Mouse (Mus musculus) embryonic fibroblast, embryonic 13.5 days (primary cell): Measurements from ENCODE around the gene Pa2g4. TPM values are rescaled to one million over a fixed set of nuclear protein-coding genes. Genes with fewer than 3 reads are reported as not detected.

ENCODE experiments used
- H3K27ac ChIP-seq: 2 replicates; pipeline ENCODE4 v1.5.1; 2012; ENCODE audit warnings: low read length, control low read depth, inconsistent platforms; ENCODE audit not compliant: insufficient read depth
- H3K4me1 ChIP-seq: 2 replicates; pipeline ENCODE4 v1.6.1; 2011; ENCODE audit warnings: low read length; ENCODE audit not compliant: control insufficient read depth, insufficient read depth
- H3K4me3 ChIP-seq: 2 replicates; pipeline ENCODE4 v1.5.1; 2011; ENCODE audit warnings: mild to moderate bottlenecking, control low read depth, low read length; ENCODE audit not compliant: insufficient read depth
- CTCF ChIP-seq: IDR thresholded peaks from 2 replicates; pipeline ENCODE4 v1.5.1; 2011; ENCODE audit warnings: mild to moderate bottlenecking, control low read depth, low read length, moderate library complexity, borderline replicate concordance; ENCODE audit not compliant: insufficient read depth
- POLR2A ChIP-seq: IDR thresholded peaks from 2 replicates; pipeline ENCODE4 v1.6.1; 2011; ENCODE audit warnings: low read depth, mild to moderate bottlenecking, control low read depth, low read length, moderate library complexity
- polyA plus RNA-seq: library from polyadenylated mRNA; stranded (reverse); fragments of >200 nt; gene quantifications from 2 replicates; pipeline ENCODE4 v1.2.4, GENCODE M21; 2011; ENCODE audit warnings: low read depth; ENCODE audit not compliant: missing spikeins, insufficient read length

Pa2g4 gene
- polyA plus RNA-seq, 1 experiment: 146 TPM

- no peak overlapping the region for H3K4me3 ChIP-seq
- no peak overlapping the region for H3K27ac ChIP-seq
- no peaks in the 10 kb centered on the region for H3K4me1 ChIP-seq
- TF ChIP-seq POLR2A: no peak
- no peak for TF ChIP-seq CTCF
These were observed 27.4 kb downstream of the Pa2g4 start for GRCm38 (mm10) chr10:128538340-128538870.

GRCm38 (mm10) chr10:128536266-128536940 lies 29.4 kb downstream of the Pa2g4 start:
- Histone ChIP-seq H3K4me3 (no peak overlapping the region; the same call in 1 of the 2 replicates), H3K4me1 (no peaks in the 10 kb centered on the region), H3K27ac (peak overlapping the region; percentile 29)
- TF ChIP-seq POLR2A (peak; percentile 25; the same call in 1 of the 2 replicates), CTCF (peak; percentile 49; the same call in 1 of the 2 replicates)

- Histone ChIP-seq H3K4me1 (no peaks in the 10 kb centered on the region), H3K27ac (peak overlapping the region; percentile 29), H3K4me3 (no peak overlapping the region; the same call in 1 of the 2 replicates)
- TF ChIP-seq POLR2A (no peak), CTCF (no peak)
These were observed 30.0 kb downstream of the Pa2g4 start for GRCm38 (mm10) chr10:128535624-128536265.

GRCm38 (mm10) chr10:128535206-128535605 lies 30.6 kb downstream of the Pa2g4 start:
- TF ChIP-seq CTCF (no peak), POLR2A (no peak)
- H3K27ac ChIP-seq: no peak overlapping the region

GRCm38 (mm10) chr10:128526366-128527356 lies 39.1 kb downstream of the Pa2g4 start:
- TF ChIP-seq CTCF: no peak
- TF ChIP-seq POLR2A: no peak

More at GRCm38 (mm10) chr10:128535206-128535605, 30.6 kb downstream of the Pa2g4 start:
- no peak overlapping the region for H3K4me3 ChIP-seq
- no peaks in the 10 kb centered on the region for H3K4me1 ChIP-seq

GRCm38 (mm10) chr10:128525671-128526308 lies 40.0 kb downstream of the Pa2g4 start, which contains the start of gene Esyt1:
Gene Esyt1, minus strand, starts transcription at chr10:128525871.
- TF ChIP-seq POLR2A (peak; percentile 95), CTCF (0 out of 2 replicates have a peak, but pooled peaks have one; percentile 1)
- H3K27ac ChIP-seq: peak within 1 kb of the TSS; percentile 58
- peak within 1 kb of the TSS; percentile 91 for H3K4me3 ChIP-seq

More at GRCm38 (mm10) chr10:128526366-128527356, 39.1 kb downstream of the Pa2g4 start:
- Histone ChIP-seq H3K4me1 (no peaks in the 10 kb centered on the region), H3K4me3 (peak overlapping the region; percentile 32), H3K27ac (peak overlapping the region; percentile 58)

GRCm38 (mm10) chr10:128524732-128525662 lies 40.8 kb downstream of the Pa2g4 start:
- TF ChIP-seq POLR2A (peak; percentile 59), CTCF (no peak)
- Histone ChIP-seq H3K27ac (peak overlapping the region; percentile 27; the same call in 1 of the 2 replicates), H3K4me3 (peak overlapping the region; percentile 91), H3K4me1 (no peaks in the 10 kb centered on the region)

More at GRCm38 (mm10) chr10:128525671-128526308, 40.0 kb downstream of the Pa2g4 start, which contains the start of gene Esyt1:
- no peaks in the 10 kb centered on the region for H3K4me1 ChIP-seq
